Mouse (Mus musculus): ENCODE results near the gene Ptprg.

- TF ChIP-seq CTCF (IDR thresholded peaks at IDR 0.05; ENCODE audit: borderline replicate concordance, extremely low read depth, insufficient read depth, insufficient read length) (no peak), POLR2A (IDR thresholded peaks at IDR 0.05; ENCODE audit: borderline replicate concordance, extremely low read depth, insufficient read depth, insufficient read length, poor library complexity, severe bottlenecking) (no peak)
These were observed 590.7 kb downstream of the Ptprg start for GRCm38 (mm10) chr14:12143941-12144485.
